Mouse (Mus musculus) small intestine, adult 2 months (tissue): ENCODE data around the gene Plekhg5.

Experiments
- CTCF ChIP-seq: fragments of 200-500 bp; IDR thresholded peaks from 2 replicates; pipeline ENCODE4 v1.5.1; 2012; ENCODE audit warnings: low read depth, mild to moderate bottlenecking, control low read depth, inconsistent platforms, low read length, moderate library complexity, mixed read lengths; ENCODE audit not compliant: insufficient replicate concordance, insufficient read length; ENCODE audit errors: extremely low read depth
- POLR2A ChIP-seq: fragments of 200-500 bp; IDR thresholded peaks from 2 replicates; pipeline ENCODE4 v1.6.1; 2012; ENCODE audit warnings: low read depth, mild to moderate bottlenecking, control low read depth, inconsistent platforms, low read length, moderate library complexity

- no peak for TF ChIP-seq CTCF
- TF ChIP-seq POLR2A, result no peak
Observed at GRCm38 (mm10) chr4:152077191-152077590, 4.9 kb downstream of the Plekhg5 start.
